Mouse (Mus musculus) large intestine, adult 2 months (tissue): ENCODE results near the gene Cwc22. TPM values are rescaled to one million over a fixed set of nuclear protein-coding genes. Genes with fewer than 3 reads are reported as not detected.

ENCODE experiments used
- DNase-seq: peaks from one replicate; pipeline ENCODE4 v3.0.0-alpha.2; 2012; ENCODE audit warnings: low read depth, low spot score
- WGBS: fragments of 180-500 bp; shearing (Covaris S2); methylation state at CpG from one replicate; pipeline ENCODE4 v1.1.7; 2018; 5-methylcytosine and 5-hydroxymethylcytosine counted together
- polyA plus RNA-seq: library from polyadenylated mRNA; depleted of rRNA; stranded (reverse); fragments of >200 nt; gene quantifications from 2 replicates; pipeline ENCODE4 v1.2.3, GENCODE M21; 2012

Gene Cwc22
- polyA plus RNA-seq, 1 experiment, result 3.0 TPM

DNA sequence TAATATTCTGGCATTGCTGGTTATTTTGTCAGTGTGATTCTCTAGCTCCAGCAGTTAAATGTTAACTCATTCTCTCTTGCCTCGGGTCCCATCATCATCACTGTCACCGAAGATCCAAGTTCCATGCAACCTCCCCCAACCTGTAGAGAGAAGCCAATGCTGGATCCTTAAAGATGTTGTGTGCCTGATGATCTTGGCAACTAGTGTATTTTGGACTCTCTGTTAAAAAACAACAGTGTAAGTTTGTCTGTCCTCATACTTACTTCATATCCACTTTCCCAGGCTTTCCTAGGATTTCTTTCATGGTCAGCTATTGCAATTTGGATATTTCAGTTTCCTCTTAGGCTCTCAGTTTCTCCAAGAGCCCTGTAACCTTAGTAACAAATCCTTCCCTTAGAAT is 25.2 kb upstream of the Cwc22 start:
- 65% methylated on average over 2 of the region's 2 CpGs for WGBS
- no peak for DNase-seq

DNA sequence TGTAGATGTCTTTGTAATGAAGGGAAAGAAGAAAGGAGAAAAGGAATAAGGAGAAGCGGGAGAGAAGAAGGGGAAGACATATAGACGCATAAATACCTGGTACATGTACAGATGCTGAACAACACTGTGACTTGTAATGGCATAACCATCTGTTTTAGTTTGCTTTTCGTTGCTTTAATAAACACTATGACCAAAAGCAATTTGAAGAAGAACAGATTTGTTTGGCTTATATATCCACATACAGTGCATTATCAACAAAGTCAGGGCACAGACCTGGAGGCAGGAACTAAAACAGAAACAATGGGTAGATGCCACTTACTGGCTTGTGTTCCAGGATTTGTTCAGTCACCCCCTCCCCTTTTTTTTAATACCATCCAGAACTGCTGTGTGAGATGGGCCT is 24.4 kb upstream of the Cwc22 start:
- DNase-seq, result no peak
- WGBS, result 75% methylated on average over 3 of the region's 3 CpGs

DNA sequence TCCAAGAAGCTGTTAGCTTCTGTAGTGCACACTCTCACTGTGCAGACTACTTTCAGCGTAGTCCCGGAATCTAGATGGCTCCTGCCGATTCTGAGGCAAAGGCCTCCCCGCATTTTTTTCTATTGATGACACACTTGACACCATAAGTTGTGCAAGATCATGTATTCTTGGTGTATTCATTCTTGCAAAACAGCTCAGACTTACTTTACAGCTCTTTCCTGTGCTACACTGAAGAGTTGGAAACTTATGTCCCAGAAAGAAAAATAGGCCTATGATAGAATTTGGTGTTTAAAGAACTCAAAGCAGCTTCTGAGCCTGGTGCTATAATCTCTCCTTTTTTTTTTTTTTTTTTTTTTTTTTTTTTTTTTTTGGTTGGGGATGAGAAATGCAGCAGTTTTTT is 23.8 kb upstream of the Cwc22 start:
- DNase-seq, result no peak
- 91% methylated on average over 4 of the region's 4 CpGs for WGBS

DNA sequence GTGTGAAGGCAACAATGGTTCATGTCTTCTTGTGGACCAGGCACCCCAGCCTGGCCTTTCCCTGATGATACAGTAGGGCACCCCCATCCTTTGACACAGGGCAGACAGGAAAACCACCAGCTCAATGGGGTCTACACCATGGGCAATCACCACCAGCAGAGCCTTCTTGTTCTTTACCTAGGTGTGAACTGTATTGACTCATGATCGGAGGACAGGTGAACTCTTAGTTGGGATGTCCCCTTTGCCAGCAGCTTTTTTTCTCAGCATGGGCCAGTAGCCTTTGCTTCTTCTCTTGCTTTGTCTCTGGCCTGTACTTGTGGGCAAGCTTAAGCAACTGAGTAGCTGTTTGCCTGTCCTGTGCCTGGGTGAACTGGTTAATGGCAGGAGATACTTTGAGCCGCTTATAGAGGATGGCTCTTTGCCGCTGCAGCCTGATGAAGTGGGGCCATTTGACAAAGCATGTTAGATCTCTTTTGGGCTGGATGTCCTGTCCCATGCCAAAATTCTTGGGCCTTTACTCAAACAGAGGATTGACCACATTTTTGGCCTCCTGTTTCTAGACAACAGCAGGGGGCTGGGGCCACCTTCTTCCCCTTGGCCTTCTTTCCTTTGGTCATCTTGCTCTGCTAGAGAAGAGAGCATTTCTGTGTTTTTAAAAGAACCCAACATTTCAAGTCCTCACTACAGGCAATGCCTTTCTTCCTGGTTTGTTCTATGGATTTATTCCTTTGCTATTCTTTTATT is 16.4 kb upstream of the Cwc22 start:
- DNase-seq, result no peak
- WGBS, result 95% methylated on average over 3 of the region's 3 CpGs

DNA sequence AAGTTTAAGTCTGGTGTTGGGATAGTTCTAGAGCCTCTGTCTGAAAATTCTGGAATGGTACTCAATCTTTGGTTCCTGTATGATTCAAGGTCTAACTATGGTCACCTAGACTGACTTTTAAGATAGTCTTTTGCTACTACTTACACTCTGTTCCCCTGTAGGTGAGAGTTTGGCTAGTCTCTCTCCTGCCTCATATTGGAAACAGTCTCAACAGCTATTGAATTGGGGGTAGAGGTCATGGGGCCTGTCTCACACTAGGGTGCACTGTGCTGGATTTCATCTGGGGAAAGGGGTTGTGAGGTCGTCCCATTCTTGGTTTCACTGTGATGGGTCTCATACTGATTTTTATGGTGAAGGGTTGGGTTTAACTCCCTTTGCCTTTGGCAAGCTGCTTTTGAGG is 15.1 kb upstream of the Cwc22 start:
- 71% methylated on average over 1 of the region's 1 CpGs for WGBS
- no peak for DNase-seq

GRCm38 (mm10) chr2:77960711-77961110 is 14.5 kb upstream of the Cwc22 start:
- no peak for DNase-seq
- WGBS, result 82% methylated on average over 3 of the region's 3 CpGs

GRCm38 (mm10) chr2:77959341-77959740 is 13.2 kb upstream of the Cwc22 start:
- no peak for DNase-seq
- 90% methylated on average over 1 of the region's 1 CpGs for WGBS

DNA sequence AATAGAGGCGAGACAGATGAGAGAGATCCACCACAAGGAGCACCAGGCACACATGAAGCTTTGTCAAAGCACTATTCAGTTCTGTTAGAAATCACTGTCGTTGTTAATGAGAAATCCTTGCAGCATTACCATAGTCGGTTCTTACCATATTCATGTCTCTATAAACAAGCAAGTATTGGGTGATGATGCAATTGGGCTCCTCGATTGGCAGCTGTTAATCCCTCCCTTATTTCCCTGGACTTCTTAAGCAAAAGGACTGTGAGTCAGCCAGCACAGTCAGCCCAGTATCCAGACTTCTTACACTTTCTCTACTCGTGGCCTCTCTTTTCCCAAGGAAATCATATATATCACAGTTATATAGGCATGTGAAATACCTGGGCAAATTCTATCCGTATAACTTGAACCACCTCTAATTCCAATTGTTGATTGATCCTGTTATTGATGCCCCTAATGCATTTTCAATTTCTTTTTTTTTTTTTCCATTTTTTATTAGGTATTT is 5.3 kb upstream of the Cwc22 start:
- DNase-seq, result no peak
- WGBS, result 86% methylated on average over 6 of the region's 6 CpGs

GRCm38 (mm10) chr2:77950111-77950510 is 3.9 kb upstream of the Cwc22 start:
- 66% methylated on average over 1 of the region's 1 CpGs for WGBS
- no peak for DNase-seq

GRCm38 (mm10) chr2:77949521-77949920 is 3.3 kb upstream of the Cwc22 start:
- WGBS, result 88% methylated on average over 1 of the region's 1 CpGs
- DNase-seq, result no peak

- DNase-seq, result no peak
- 87% methylated on average over 2 of the region's 2 CpGs for WGBS
These were observed 2.7 kb upstream of the Cwc22 start for GRCm38 (mm10) chr2:77948921-77949320.

DNA sequence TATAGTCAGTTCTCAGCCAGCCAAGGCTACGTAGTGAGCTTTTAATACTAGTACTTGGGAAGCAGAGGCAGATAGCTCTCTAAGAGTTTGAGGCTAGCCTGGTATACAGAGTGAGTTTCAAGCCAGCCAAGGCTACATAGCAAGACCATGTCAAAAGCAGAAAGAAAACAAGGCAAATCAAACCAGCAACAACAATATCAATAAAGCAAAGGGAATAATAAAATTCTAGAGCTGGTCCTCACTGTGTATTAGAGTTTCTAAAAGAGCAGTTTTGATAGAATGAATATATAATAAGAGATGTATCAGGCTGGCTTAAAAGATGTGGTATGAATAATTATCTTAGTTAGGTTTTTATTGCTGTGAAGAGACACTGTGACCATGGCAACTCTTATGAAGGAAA is 2.0 kb upstream of the Cwc22 start:
- 88% methylated on average over 1 of the region's 1 CpGs for WGBS
- DNase-seq, result no peak

GRCm38 (mm10) chr2:77947161-77947870 is 1.1 kb upstream of the Cwc22 start:
- DNase-seq, result no peak
- WGBS, result 74% methylated on average over 3 of the region's 3 CpGs

DNA sequence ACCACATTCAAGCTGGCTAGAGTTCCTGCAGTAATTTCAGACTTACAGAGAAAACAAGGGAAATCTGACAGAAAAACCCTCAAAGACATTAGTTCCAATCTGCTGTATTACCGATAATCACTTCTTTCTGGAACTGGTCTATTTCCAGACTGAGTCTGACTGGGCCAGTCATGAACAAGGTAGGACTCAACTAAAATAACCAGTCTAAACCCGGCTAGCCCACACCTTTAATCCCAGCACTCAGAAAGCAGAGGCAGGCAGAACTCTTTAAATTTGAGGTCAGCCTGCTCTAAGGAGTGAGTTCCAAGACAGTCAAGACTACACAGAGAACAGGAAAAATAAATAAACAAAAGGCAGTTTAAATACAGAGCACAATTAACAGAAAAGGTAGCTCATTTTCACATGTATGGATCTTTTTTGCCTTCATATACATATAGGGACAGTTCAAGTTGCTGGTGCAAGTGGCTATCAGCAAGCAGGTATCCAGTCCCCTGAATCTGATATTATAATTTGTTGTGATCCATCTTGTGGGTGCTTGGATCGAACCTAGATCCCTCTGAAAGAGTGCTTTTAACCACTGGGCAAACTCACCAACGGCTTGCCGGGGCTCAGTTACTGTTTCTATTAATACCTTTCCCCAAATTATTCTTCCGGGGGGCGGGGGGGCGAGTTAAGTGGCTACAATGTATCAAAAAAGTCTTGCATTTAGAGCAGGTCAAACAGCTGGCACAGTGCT is 1.1 kb downstream of the Cwc22 start:
- DNase-seq, result no peak
- WGBS, result 34% methylated on average over 8 of the region's 8 CpGs

DNA sequence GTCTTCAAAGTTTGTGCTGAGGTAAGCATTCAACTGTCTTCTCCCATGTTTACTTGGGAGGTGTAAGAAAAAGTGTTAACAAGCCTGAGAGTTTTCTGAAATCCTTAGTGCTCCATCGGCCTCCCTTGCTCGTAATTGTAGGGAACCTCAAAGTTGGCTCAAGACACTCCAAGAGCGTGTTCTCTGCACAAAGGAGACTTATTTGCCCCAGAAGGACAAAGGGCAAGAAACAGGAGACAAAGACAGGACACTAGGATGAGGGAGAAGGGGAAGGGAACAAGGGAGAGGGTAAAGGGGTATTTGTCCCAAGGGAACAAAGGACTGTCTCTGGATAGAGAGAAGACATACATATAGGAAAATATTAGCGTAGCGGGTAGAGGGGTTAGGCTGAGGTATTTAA is 1.9 kb downstream of the Cwc22 start:
- DNase-seq, result no peak
- WGBS, result 94% methylated on average over 5 of the region's 5 CpGs

DNA sequence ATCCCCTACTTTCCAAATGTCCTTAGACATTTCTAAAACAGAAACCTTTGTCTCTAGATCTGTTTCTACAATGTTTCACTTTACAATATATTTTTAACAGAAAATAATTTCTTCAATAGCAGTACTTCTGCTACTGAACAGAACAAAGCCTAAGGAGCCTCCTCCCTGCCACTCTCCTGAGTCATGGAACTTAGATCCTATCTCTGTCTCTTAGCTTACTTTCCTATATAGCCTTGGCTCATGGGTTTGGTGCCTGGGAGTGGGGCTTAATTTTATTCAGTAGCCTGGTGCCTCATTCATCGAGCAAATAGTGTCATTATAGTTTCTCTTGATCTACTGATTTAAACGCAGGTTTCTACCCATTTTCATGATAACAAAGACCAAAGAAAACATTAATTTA is 4.2 kb downstream of the Cwc22 start:
- no peak for DNase-seq
- WGBS, result 86% methylated on average over 2 of the region's 2 CpGs

DNA sequence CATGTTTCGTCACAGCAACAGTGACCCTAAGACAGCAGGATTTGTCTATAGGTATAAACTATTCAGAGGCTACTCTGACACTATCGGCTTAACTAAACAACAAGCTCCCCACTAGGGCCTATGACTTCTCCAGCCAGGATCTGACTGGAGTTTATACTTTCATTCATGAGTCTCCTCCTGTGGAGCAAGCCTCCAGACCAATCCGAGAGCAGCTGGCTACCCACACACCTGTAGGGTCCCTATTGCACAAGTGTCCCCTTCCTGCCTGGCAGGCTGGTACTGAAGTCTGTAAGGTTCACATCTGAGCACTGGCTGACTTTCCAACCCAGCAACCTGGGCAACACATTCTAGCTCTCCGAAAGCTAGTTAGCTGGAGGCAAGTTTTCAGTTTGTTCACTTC is 7.9 kb downstream of the Cwc22 start:
- no peak for DNase-seq
- WGBS, result 94% methylated on average over 4 of the region's 4 CpGs

- WGBS, result 90% methylated on average over 3 of the region's 3 CpGs
- no peak for DNase-seq
These were observed 8.4 kb downstream of the Cwc22 start for GRCm38 (mm10) chr2:77937818-77938217.

DNA sequence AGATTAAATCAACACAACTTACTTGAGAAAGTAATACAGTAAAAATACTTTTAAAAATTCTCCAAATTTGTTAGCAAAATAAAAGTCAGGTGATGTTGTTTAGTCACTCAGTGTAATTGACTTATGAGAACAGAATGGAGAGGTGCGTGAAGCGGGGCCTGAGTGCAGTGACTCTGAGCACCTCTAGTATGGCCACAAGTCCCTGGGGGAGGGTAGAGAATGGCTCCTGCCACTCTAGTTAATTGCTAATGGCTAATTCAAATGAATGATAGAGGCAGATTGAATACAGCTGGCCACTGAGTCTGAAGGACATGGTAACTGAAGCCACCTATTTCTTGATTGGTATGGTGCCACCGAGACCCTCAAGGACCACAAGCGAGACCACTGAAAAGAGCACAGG is 12.0 kb downstream of the Cwc22 start:
- WGBS, result 96% methylated on average over 4 of the region's 4 CpGs
- no peak for DNase-seq

DNA sequence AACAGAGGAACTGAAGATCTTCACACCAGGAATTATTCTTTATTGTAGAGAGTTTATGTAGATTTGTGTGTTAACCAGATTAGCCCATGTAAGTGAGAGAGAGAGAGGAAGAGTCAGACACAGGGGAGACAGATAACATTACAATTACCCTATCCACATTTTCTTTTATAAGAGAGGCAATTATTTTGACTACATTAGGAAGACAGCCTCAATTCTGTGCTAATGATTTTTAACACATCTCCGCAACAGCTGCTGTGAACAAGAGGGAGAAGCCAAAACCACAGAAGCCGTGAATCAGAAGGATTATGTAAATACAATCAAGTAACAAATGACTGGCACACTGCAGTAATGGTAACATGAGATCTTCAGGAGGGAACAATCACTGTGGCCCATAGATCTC is 12.5 kb downstream of the Cwc22 start:
- DNase-seq, result no peak
- 65% methylated on average over 2 of the region's 2 CpGs for WGBS

- 91% methylated on average over 1 of the region's 1 CpGs for WGBS
- DNase-seq, result no peak
These were observed 14.2 kb downstream of the Cwc22 start for GRCm38 (mm10) chr2:77931958-77932357.
